Mouse (Mus musculus) adrenal gland, adult 8-10 months (tissue): Measurements from ENCODE around the gene Plch1. TPM values are rescaled to one million over a fixed set of nuclear protein-coding genes. Genes with fewer than 3 reads are reported as not detected.

Source experiments
- DNase-seq: peaks from one replicate; pipeline ENCODE4 v3.0.0; 2022
- total RNA-seq, 4 experiments: library from RNA; stranded (reverse); gene quantifications; 2 replicates each; pipeline ENCODE4 v1.2.4; 2022

The Plch1 gene
- total RNA-seq, 4 experiments from 2014 or later = 0.07 to 0.38 (median 0.28) TPM; not detected in 1

- no peak for DNase-seq
These were observed 230.5 kb downstream of the Plch1 start for GRCm38 (mm10) chr3:63668779-63669178.

- DNase-seq = no peak
These were observed 234.0 kb downstream of the Plch1 start for GRCm38 (mm10) chr3:63665307-63665706.

- no peak for DNase-seq
These were observed 234.6 kb downstream of the Plch1 start for GRCm38 (mm10) chr3:63664575-63665243.

Other genes starting within 250 kb of the Plch1 start
- gene E130311K13Rik, start 30.0 kb upstream of the Plch1 start, total RNA-seq = 10 to 100 TPM; 10.5 to 18.1 (median 13.4) TPM
- 10 to 100 TPM; 38.4 to 52.0 (median 40.8) TPM for gene Slc33a1, start 65.3 kb upstream of the Plch1 start, total RNA-seq
- 10 to 100 TPM; 24.3 to 28.1 (median 26.4) TPM for gene Gmps, start 76.6 kb upstream of the Plch1 start, total RNA-seq
- under 1 TPM; 0.15 to 0.80 (median 0.30) TPM for gene Vmn2r1, start 182.1 kb upstream of the Plch1 start, total RNA-seq
- not detected for gene Vmn2r2, start 242.5 kb upstream of the Plch1 start, total RNA-seq